Mouse (Mus musculus): Measurements from ENCODE around the gene Fbxl8. TPM values are rescaled to one million over a fixed set of nuclear protein-coding genes. Genes with fewer than 3 reads are reported as not detected.

Fbxl8 gene
- polyA plus RNA-seq, 2 experiments, result 0.75 to 1.0 TPM

DNA sequence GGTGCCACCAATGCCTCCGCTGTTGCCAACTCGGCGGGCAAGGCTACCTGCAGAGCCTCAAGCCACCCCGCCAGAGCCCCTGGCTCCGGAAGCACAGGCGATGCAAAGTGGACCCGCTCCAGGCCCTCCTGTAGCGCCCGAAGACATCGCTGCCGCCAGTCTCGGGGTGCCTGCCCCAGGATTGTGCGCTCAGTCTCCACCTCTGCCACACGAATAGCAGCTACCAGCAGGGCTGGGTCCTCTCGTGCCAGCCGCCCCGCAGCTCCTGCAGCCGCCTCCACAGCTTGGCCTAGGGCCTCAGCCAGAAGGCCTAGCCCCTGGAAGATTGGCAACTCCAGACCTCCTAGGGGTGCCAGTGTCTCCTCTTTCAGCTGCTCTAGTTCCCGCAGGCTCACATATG is 29.0 kb downstream of the Fbxl8 start:
- Histone ChIP-seq H3K9me3 (ENCODE audit: control insufficient read depth, low read length) (no peaks in the 10 kb centered on the region), H3K4me1 (replicated peaks; ENCODE audit: control insufficient read depth in 2 of 2, insufficient read depth in 2 of 2, low read length in 1 of 2) (peaks cover 20 to 29% of the 10 kb centered on the region in 2 experiments), H3K4me2 (ENCODE audit: low read depth) (no peak overlapping the region), H3K36me3 (replicated peaks; ENCODE audit: control insufficient read depth, insufficient read depth, low read depth) (peaks cover under 1% of the 10 kb centered on the region; the same call in 1 of the 2 replicates), H3K4me3 (ENCODE audit: insufficient read depth in 1 of 2, low read depth in 2 of 2, low read length in 2 of 2) (no peak overlapping the region), H3K27ac (no peak overlapping the region), H3K9ac (replicated peaks) (no peak overlapping the region), H3K27me3 (ENCODE audit: control insufficient read depth, insufficient read depth, low read length) (peaks cover 12% of the 10 kb centered on the region)
- DNase-seq (ENCODE audit: low read depth in 3 of 3, low spot score in 3 of 3) (no peak), ATAC-seq (ENCODE audit: insufficient read depth) (no peak)
- TF ChIP-seq EP300 (IDR thresholded peaks at IDR 0.05; ENCODE audit: low read depth) (no peak), CTCF (IDR thresholded peaks at IDR 0.05; ENCODE audit: low read depth) (no peak)
- WGBS (ENCODE audit: insufficient replicate concordance), result 81% methylated on average over 19 of the region's 19 CpGs

DNA sequence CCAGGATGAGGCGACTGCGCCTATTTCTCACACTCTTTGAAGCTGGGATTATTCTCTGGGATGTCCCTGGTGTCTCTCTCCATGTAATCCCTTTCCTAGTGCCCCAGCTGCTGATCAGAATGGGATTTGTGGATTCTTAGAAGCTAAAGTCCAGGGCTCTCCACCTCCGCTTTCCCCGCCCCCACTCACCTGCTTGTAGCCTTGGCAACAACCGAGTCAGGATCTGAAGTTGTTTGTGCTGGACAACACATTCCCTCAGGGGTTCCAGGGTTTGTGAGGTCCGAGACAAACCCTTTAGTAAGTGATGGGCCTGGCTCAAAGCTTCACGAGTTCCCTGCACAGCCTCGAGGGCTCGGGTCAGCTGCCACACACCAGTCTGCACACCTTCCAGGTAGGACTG is 30.3 kb downstream of the Fbxl8 start:
- Histone ChIP-seq H3K9me3 (ENCODE audit: control insufficient read depth, low read length) (no peaks in the 10 kb centered on the region), H3K36me3 (replicated peaks; ENCODE audit: control insufficient read depth, insufficient read depth, low read depth) (peaks cover 12% of the 10 kb centered on the region), H3K4me1 (replicated peaks; ENCODE audit: control insufficient read depth in 2 of 2, insufficient read depth in 2 of 2, low read length in 1 of 2) (peaks cover 18 to 29% of the 10 kb centered on the region in 2 experiments), H3K9ac (replicated peaks) (no peak overlapping the region), H3K4me2 (ENCODE audit: low read depth) (0 out of 2 replicates have a peak overlapping the region, but pooled peaks have one; percentile 6), H3K27ac (no peak overlapping the region), H3K27me3 (ENCODE audit: control insufficient read depth, insufficient read depth, low read length) (peaks cover 11% of the 10 kb centered on the region), H3K4me3 (ENCODE audit: insufficient read depth in 1 of 2, low read depth in 2 of 2, low read length in 2 of 2) (no peak overlapping the region)
- no peak for TF ChIP-seq EP300 (IDR thresholded peaks at IDR 0.05; ENCODE audit: low read depth)
- WGBS (ENCODE audit: insufficient replicate concordance), result 74% methylated on average over 9 of the region's 9 CpGs
- ATAC-seq (ENCODE audit: insufficient read depth) (no peak), DNase-seq (ENCODE audit: low read depth in 3 of 3, low spot score in 3 of 3) (no peak)

DNA sequence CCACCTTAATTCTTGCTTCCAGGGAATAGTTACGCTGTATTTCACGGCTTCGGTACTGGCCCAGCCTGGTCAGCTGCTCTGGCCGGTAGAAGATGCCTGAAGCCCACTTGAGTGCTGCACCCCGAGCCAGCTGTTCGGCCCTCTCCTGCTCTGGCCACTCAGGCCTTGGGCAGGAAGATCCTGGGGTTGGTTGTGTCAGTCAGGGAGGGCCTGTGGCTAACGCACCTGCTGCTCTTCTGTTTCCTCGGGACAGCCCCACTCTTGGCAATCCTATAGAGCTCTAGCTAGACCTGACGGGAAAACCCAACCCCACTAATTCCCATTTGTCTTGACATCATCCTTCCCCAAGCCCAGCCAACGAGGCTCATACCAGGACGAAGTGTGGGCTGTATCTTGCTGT is 30.8 kb downstream of the Fbxl8 start:
- Histone ChIP-seq H3K4me2 (ENCODE audit: low read depth) (no peak overlapping the region), H3K4me1 (replicated peaks; ENCODE audit: control insufficient read depth in 2 of 2, insufficient read depth in 2 of 2, low read length in 1 of 2) (peaks cover 18 to 27% of the 10 kb centered on the region in 2 experiments), H3K36me3 (replicated peaks; ENCODE audit: control insufficient read depth, insufficient read depth, low read depth) (peaks cover 16% of the 10 kb centered on the region), H3K27me3 (ENCODE audit: control insufficient read depth, insufficient read depth, low read length) (peaks cover 6% of the 10 kb centered on the region), H3K27ac (no peak overlapping the region), H3K9me3 (ENCODE audit: control insufficient read depth, low read length) (no peaks in the 10 kb centered on the region), H3K4me3 (ENCODE audit: insufficient read depth in 1 of 2, low read depth in 2 of 2, low read length in 2 of 2) (0 out of 4 replicates have a peak overlapping the region, but pooled peaks of 1 of the 2 experiments have one; percentile 4), H3K9ac (replicated peaks) (no peak overlapping the region)
- ATAC-seq (ENCODE audit: insufficient read depth) (no peak), DNase-seq (ENCODE audit: low read depth in 3 of 3, low spot score in 3 of 3) (no peak)
- 54% methylated on average over 11 of the region's 11 CpGs for WGBS (ENCODE audit: insufficient replicate concordance)
- TF ChIP-seq EP300 (IDR thresholded peaks at IDR 0.05; ENCODE audit: low read depth), result no peak
- TF ChIP-seq CTCF (IDR thresholded peaks at IDR 0.05; ENCODE audit: low read depth), result no peak

DNA sequence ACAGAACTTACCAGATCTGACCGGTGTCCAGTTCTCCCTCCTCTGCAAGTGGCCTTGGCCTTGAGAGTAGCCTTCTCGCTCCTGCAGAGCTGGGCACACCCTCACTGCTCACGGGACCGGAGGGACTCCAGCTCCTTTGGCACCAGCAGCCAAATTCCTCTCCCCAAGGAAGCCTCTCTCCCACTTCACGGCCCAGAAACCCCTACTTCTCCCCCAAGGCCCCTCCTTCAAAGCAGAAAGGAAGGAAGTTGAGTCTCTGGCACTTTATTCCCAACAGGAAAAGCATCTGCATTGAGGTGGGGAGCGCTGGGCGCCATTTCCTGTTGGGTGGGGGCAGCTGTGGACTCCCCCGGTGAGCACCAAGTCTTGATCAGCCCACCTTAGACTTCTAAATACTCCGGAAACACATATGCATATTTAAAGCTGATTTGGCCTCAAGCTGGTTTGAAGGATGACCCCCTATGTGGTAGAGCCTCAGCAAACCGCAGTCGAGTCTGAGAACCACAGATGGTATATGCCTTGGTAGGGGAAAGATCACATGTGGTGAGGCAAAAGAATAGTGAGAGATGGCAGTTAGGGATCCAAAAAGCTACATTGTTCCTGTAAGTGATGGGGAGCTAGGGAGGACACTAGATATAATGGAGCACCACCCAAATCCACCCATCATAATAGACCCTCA is 31.6 kb downstream of the Fbxl8 start, which contains the start of gene Exoc3l:
Gene Exoc3l, minus strand, starts transcription at position 207 of the 679 bp plus-strand sequence.
- no peak for DNase-seq (ENCODE audit: low read depth in 3 of 3, low spot score in 3 of 3)
- Histone ChIP-seq H3K36me3 (replicated peaks; ENCODE audit: control insufficient read depth, insufficient read depth, low read depth) (peaks cover 24% of the 10 kb centered on the region), H3K27ac (peak within 1 kb of the TSS; percentile 97)

DNA sequence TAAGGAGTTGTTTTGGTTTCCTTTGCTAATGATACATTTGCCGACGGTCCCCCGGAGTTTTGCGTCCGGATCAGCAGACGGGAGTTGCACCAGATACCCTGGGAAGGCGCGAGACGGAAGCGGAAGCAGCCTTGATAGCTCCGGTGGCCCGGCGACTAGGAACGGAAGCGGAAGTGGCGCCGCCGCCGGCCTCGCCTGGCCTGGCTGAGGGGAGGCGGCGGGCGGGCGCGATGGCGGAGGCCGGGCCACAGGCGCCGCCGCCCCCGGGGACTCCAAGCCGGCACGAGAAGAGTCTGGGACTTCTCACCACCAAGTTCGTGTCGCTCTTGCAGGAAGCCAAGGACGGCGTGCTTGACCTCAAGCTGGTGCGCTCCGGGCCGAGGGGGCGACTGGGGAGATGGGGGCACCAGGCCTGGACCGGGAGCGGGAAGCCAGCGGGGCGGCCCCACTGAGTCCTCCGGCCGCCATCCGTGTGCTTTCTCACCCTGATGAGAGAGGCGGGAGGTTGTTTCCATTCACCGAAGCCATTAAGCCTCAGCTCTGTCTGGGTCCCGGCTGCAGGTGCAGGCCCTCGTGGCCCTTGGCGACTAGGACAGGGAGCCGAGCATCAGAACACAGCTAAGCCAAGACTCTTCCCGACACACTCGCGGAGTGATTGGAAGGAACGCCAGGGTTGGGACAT is 33.2 kb downstream of the Fbxl8 start, which contains the start of gene E2f4:
Gene E2f4, plus strand, starts transcription at position 153 of the 682 bp plus-strand sequence.
- H3K27ac ChIP-seq, result peak within 1 kb of the TSS; percentile 97
- peaks cover 40% of the 10 kb centered on the region for H3K36me3 ChIP-seq (replicated peaks; ENCODE audit: control insufficient read depth, insufficient read depth, low read depth)
- DNase-seq (ENCODE audit: low read depth in 3 of 3, low spot score in 3 of 3) (peak; percentile 84 to 86 (median 86)), ATAC-seq (ENCODE audit: insufficient read depth) (peak; percentile 72)
- TF ChIP-seq EP300 (IDR thresholded peaks at IDR 0.05; ENCODE audit: low read depth) (no peak; the same call in 1 of the 2 replicates), CTCF (IDR thresholded peaks at IDR 0.05; ENCODE audit: low read depth) (0 out of 2 replicates have a peak, but pooled peaks have one; percentile 5)
- H3K9me3 ChIP-seq (ENCODE audit: control insufficient read depth, low read length), result no peaks in the 10 kb centered on the region
- WGBS (ENCODE audit: insufficient replicate concordance), result under 1% methylated on average over 58 of the region's 58 CpGs
- peak within 1 kb of the TSS; percentile 99 for H3K4me2 ChIP-seq (ENCODE audit: low read depth)
- peak within 1 kb of the TSS; percentile 95 for H3K9ac ChIP-seq (replicated peaks)
- peak within 1 kb of the TSS; percentile 97 to 98 for H3K4me3 ChIP-seq (ENCODE audit: insufficient read depth in 1 of 2, low read depth in 2 of 2, low read length in 2 of 2)
- no peaks in the 10 kb centered on the region for H3K27me3 ChIP-seq (ENCODE audit: control insufficient read depth, insufficient read depth, low read length)
- peaks cover 38 to 46% of the 10 kb centered on the region in 2 experiments for H3K4me1 ChIP-seq (replicated peaks; ENCODE audit: control insufficient read depth in 2 of 2, insufficient read depth in 2 of 2, low read length in 1 of 2)

More for the DNA sequence above, 31.6 kb downstream of the Fbxl8 start, which contains the start of gene Exoc3l:
- Histone ChIP-seq H3K27me3 (ENCODE audit: control insufficient read depth, insufficient read depth, low read length) (no peaks in the 10 kb centered on the region), H3K4me3 (ENCODE audit: insufficient read depth in 1 of 2, low read depth in 2 of 2, low read length in 2 of 2) (peak within 1 kb of the TSS; percentile 97 to 98), H3K4me2 (ENCODE audit: low read depth) (peak within 1 kb of the TSS; percentile 99), H3K9me3 (ENCODE audit: control insufficient read depth, low read length) (no peaks in the 10 kb centered on the region), H3K4me1 (replicated peaks; ENCODE audit: control insufficient read depth in 2 of 2, insufficient read depth in 2 of 2, low read length in 1 of 2) (peaks cover 25 to 33% of the 10 kb centered on the region in 2 experiments), H3K9ac (replicated peaks) (peak within 1 kb of the TSS; percentile 95)
- 25% methylated on average over 11 of the region's 11 CpGs for WGBS (ENCODE audit: insufficient replicate concordance)
- TF ChIP-seq EP300 (IDR thresholded peaks at IDR 0.05; ENCODE audit: low read depth) (no peak), CTCF (IDR thresholded peaks at IDR 0.05; ENCODE audit: low read depth) (no peak)
- no peak for ATAC-seq (ENCODE audit: insufficient read depth)
